Mouse (Mus musculus) G1E (cell line): ENCODE data around the gene Fam133b.

ENCODE experiments used
- CTCF ChIP-seq: IDR thresholded peaks from 2 replicates; pipeline ENCODE4 v1.5.1; 2012; ENCODE audit warnings: low read depth, low read length, inconsistent platforms, mixed read lengths
- GATA1 ChIP-seq: IDR thresholded peaks from 2 replicates; pipeline ENCODE4 v1.6.1; 2012; ENCODE audit warnings: borderline replicate concordance, low read length, inconsistent platforms, mixed read lengths
- GATA2 ChIP-seq: IDR thresholded peaks from 2 replicates; pipeline ENCODE4 v1.6.1; 2012; ENCODE audit warnings: low read depth, low read length, inconsistent platforms, borderline replicate concordance
- TAL1 ChIP-seq: conservative IDR thresholded peaks from 2 replicates; pipeline ENCODE4 v1.6.1; 2012; ENCODE audit warnings: low read depth, low read length, inconsistent platforms, mixed read lengths

GRCm38 (mm10) chr5:3503836-3504323 is 39.8 kb upstream of the Fam133b start:
- TF ChIP-seq CTCF (no peak), GATA1 (no peak), TAL1 (no peak), GATA2 (no peak)
